Mouse (Mus musculus): ENCODE data around the gene Trpm4. TPM values are rescaled to one million over a fixed set of nuclear protein-coding genes. Genes with fewer than 3 reads are reported as not detected.

Trpm4 gene
- polyA plus RNA-seq, 1 experiment from 2014 or later, result 21.9 TPM

DNA sequence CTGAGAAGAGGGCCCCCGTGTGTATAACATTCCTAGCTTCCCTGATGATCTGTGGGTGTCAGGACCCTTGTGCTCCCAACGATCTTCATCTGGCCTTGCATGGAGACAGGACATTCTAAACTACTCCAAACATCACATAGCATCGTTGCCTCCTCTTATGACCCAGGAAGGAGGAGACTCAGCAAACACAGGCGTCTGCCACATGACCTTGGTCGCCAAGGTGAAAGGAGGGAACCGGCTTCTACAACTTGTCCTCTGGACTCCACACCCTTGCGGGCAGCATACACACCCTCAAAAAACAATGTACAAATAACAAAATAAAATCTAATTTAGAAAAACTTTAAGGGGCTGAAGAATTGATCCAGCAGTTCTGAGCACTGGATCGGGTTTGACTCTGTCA, 21.6 kb downstream of the Trpm4 start:
- no peak overlapping the region for H3K27ac ChIP-seq (ENCODE audit: low read length)
- 0 out of 2 replicates have a peak, but pooled peaks cover 3% of the 10 kb centered on the region for H3K36me3 ChIP-seq (ENCODE audit: insufficient read depth, low read length)
- no peak overlapping the region for H3K4me2 ChIP-seq (replicated peaks; ENCODE audit: low read depth, low read length)
- TF ChIP-seq CTCF (IDR thresholded peaks at IDR 0.05), result no peak
- no peak for TF ChIP-seq EP300 (IDR thresholded peaks at IDR 0.05)
- ATAC-seq, result no peak
- no peak for DNase-seq (ENCODE audit: low spot score)
- H3K4me3 ChIP-seq (ENCODE audit: low read depth, low read length), result no peak overlapping the region
- WGBS, result 37% methylated on average over 8 of the region's 8 CpGs
- H3K9ac ChIP-seq (replicated peaks; ENCODE audit: low read depth), result no peak overlapping the region
- no peaks in the 10 kb centered on the region for H3K9me3 ChIP-seq (ENCODE audit: low read length)
- H3K4me1 ChIP-seq (ENCODE audit: insufficient read depth, low read depth, low read length), result no peaks in the 10 kb centered on the region; the same call in 1 of the 2 replicates
- H3K27me3 ChIP-seq (replicated peaks; ENCODE audit: insufficient read depth, low read length), result no peaks in the 10 kb centered on the region

DNA sequence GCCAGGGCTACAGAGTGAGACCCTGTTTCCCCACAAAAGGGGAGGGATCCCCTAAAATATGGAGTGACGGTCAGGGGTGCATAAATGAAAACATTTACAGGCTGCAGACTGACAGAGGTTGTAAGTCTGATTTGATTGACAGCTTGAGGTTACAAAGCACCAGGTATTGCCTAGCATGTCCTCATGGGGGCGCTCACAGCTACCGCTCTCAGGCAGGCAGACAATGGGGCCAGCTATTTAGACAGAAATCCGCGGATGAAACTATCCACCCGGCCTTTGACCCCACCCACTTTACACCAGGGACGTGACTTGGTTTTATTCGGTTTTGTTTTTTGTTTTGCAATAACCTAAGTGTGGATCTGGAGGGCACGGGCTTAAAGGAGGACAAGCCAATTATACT, 24.1 kb downstream of the Trpm4 start:
- ATAC-seq, result peak; percentile 16; the same call in 1 of the 2 replicates

DNA sequence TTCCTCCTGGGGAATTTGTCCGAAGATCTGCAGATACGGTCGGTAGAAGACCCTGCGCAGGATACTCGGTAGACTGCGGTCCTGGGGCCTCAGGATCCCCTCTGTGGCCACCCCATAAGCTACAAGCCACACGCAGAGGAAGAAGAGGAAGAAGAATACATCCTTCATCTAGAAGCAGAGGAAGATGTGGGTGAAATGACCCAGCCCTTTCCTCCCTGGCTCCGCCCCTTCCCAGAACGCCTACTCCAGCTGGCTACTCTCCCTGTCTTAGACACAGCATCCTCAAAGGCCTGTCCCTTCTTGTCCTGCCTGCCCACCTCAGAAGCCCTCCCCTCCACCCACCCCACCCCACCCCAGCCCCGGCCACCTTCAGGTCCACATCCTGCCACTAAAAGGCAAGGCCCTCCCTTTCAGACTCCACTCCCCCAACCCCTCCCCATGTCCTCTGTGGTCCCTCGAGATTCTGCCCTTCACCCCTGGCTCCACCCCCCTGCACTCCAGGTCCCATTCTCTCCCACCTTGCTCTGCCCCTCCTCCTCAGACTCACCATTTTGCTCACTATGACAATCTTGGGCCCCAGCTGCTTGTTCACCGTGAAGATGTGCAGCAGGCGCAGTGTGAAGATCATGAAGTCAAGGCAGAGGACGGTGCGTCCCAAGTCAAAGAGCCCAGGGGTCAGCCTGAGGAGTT, 24.9 kb downstream of the Trpm4 start:
- TF ChIP-seq EP300 (IDR thresholded peaks at IDR 0.05) (no peak), CTCF (IDR thresholded peaks at IDR 0.05) (no peak)
- no peak overlapping the region for H3K9ac ChIP-seq (replicated peaks; ENCODE audit: low read depth)
- H3K4me1 ChIP-seq (ENCODE audit: insufficient read depth, low read depth, low read length), result no peaks in the 10 kb centered on the region; the same call in 1 of the 2 replicates
- no peak for DNase-seq (ENCODE audit: low spot score)
- no peaks in the 10 kb centered on the region for H3K27me3 ChIP-seq (replicated peaks; ENCODE audit: insufficient read depth, low read length)
- H3K36me3 ChIP-seq (ENCODE audit: insufficient read depth, low read length), result no peaks in the 10 kb centered on the region
- WGBS, result 59% methylated on average over 15 of the region's 15 CpGs
- H3K9me3 ChIP-seq (ENCODE audit: low read length), result no peaks in the 10 kb centered on the region
- no peak overlapping the region for H3K27ac ChIP-seq (ENCODE audit: low read length)
- H3K4me2 ChIP-seq (replicated peaks; ENCODE audit: low read depth, low read length), result no peak overlapping the region
- H3K4me3 ChIP-seq (ENCODE audit: low read depth, low read length), result no peak overlapping the region
- no peak for ATAC-seq

More for the DNA sequence above, 24.1 kb downstream of the Trpm4 start:
- H3K4me3 ChIP-seq (ENCODE audit: low read depth, low read length), result no peak overlapping the region
- H3K9ac ChIP-seq (replicated peaks; ENCODE audit: low read depth), result no peak overlapping the region
- no peak overlapping the region for H3K4me2 ChIP-seq (replicated peaks; ENCODE audit: low read depth, low read length)
- H3K36me3 ChIP-seq (ENCODE audit: insufficient read depth, low read length), result no peaks in the 10 kb centered on the region
- no peaks in the 10 kb centered on the region for H3K27me3 ChIP-seq (replicated peaks; ENCODE audit: insufficient read depth, low read length)
- peak; percentile 76 for DNase-seq (ENCODE audit: low spot score)
- WGBS, result 15% methylated on average over 9 of the region's 9 CpGs
- H3K27ac ChIP-seq (ENCODE audit: low read length), result no peak overlapping the region
- no peaks in the 10 kb centered on the region for H3K9me3 ChIP-seq (ENCODE audit: low read length)
- TF ChIP-seq EP300 (IDR thresholded peaks at IDR 0.05) (no peak), CTCF (IDR thresholded peaks at IDR 0.05) (peak; percentile 83)
- no peaks in the 10 kb centered on the region; the same call in 1 of the 2 replicates for H3K4me1 ChIP-seq (ENCODE audit: insufficient read depth, low read depth, low read length)

DNA sequence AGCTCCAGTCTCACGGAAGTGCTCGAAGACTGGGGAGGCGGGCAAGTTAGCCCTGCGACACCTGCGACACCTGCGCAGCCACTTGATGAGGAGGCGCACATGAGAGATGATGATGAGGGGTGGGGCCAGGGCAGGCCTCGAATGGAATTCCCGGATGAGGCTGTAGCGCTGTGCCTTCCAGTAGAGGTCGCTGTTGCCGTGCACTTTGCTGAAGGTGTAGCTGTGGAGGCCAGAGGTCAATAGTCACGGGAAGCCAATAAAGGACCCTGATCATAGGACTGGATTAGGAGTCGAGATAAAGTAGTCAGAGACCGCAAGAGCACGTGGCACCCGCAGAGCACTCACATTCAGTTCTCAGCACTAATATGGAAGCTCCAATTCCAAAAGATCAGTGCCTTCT, 28.3 kb downstream of the Trpm4 start:
- TF ChIP-seq EP300 (IDR thresholded peaks at IDR 0.05), result no peak
- TF ChIP-seq CTCF (IDR thresholded peaks at IDR 0.05), result peak; percentile 92
- no peaks in the 10 kb centered on the region for H3K9me3 ChIP-seq (ENCODE audit: low read length)
- DNase-seq (ENCODE audit: low spot score) (peak; percentile 85), ATAC-seq (peak; percentile 78)
- H3K36me3 ChIP-seq (ENCODE audit: insufficient read depth, low read length), result no peaks in the 10 kb centered on the region
- H3K4me2 ChIP-seq (replicated peaks; ENCODE audit: low read depth, low read length), result 0 out of 2 replicates have a peak overlapping the region, but pooled peaks have one; percentile 32
- H3K27me3 ChIP-seq (replicated peaks; ENCODE audit: insufficient read depth, low read length), result no peaks in the 10 kb centered on the region
- no peak overlapping the region for H3K9ac ChIP-seq (replicated peaks; ENCODE audit: low read depth)
- no peak overlapping the region for H3K27ac ChIP-seq (ENCODE audit: low read length)
- no peaks in the 10 kb centered on the region for H3K4me1 ChIP-seq (ENCODE audit: insufficient read depth, low read depth, low read length)
- 18% methylated on average over 17 of the region's 17 CpGs for WGBS
- H3K4me3 ChIP-seq (ENCODE audit: low read depth, low read length), result no peak overlapping the region

DNA sequence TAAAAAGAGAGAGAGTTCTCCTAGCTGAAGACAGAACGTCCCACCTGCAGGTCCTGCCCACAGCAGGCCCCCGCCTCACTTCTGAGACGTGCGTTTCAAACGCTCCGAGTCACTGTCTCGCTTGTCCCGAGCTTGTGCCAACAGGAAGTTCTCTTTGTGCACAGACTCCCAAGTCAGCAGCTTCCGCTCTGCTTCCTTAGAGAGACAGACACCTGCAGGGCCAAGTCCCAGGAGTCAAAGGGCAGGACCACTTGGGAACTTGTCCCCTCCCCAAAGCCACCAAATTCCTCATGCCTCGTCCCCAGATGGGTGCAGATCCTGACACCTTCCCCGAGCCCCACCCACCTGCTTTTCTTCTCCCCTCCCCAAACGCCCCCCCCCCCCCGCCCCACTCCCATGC, 28.7 kb downstream of the Trpm4 start:
- TF ChIP-seq EP300 (IDR thresholded peaks at IDR 0.05) (no peak), CTCF (IDR thresholded peaks at IDR 0.05) (no peak)
- Histone ChIP-seq H3K4me2 (replicated peaks; ENCODE audit: low read depth, low read length) (0 out of 2 replicates have a peak overlapping the region, but pooled peaks have one; percentile 32), H3K27me3 (replicated peaks; ENCODE audit: insufficient read depth, low read length) (no peaks in the 10 kb centered on the region), H3K9ac (replicated peaks; ENCODE audit: low read depth) (no peak overlapping the region), H3K4me1 (ENCODE audit: insufficient read depth, low read depth, low read length) (no peaks in the 10 kb centered on the region), H3K9me3 (ENCODE audit: low read length) (no peaks in the 10 kb centered on the region), H3K4me3 (ENCODE audit: low read depth, low read length) (no peak overlapping the region), H3K36me3 (ENCODE audit: insufficient read depth, low read length) (no peaks in the 10 kb centered on the region), H3K27ac (ENCODE audit: low read length) (no peak overlapping the region)
- peak; percentile 29 for DNase-seq (ENCODE audit: low spot score)
- ATAC-seq, result peak; percentile 8; the same call in 1 of the 2 replicates
- WGBS, result 22% methylated on average over 11 of the region's 13 CpGs

DNA sequence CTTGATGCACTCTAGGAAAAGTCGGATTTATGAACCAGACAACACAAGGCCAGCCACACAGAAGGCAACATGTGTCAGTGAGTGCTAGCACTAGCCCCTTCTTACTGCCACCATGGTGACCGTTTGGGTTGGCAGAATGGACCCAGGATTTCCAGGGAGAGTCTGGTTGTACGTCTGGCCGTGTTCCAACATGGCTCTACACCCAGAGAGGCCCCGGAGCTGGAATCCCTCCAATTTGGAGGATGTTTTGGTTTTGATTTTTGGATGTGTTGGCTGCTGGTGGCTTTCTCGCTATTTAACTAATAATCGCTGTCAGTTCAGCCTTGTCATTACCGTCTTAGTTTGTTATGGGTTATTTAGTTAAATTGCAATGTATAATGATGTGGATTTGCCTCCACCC, 31.0 kb downstream of the Trpm4 start:
- H3K36me3 ChIP-seq (ENCODE audit: insufficient read depth, low read length), result no peaks in the 10 kb centered on the region
- no peak overlapping the region for H3K4me3 ChIP-seq (ENCODE audit: low read depth, low read length)
- no peak for ATAC-seq
- no peak for TF ChIP-seq EP300 (IDR thresholded peaks at IDR 0.05)
- TF ChIP-seq CTCF (IDR thresholded peaks at IDR 0.05), result no peak
- H3K27me3 ChIP-seq (replicated peaks; ENCODE audit: insufficient read depth, low read length), result no peaks in the 10 kb centered on the region
- H3K9me3 ChIP-seq (ENCODE audit: low read length), result no peaks in the 10 kb centered on the region
- no peak overlapping the region for H3K27ac ChIP-seq (ENCODE audit: low read length)
- no peak overlapping the region for H3K4me2 ChIP-seq (replicated peaks; ENCODE audit: low read depth, low read length)
- no peak overlapping the region for H3K9ac ChIP-seq (replicated peaks; ENCODE audit: low read depth)
- H3K4me1 ChIP-seq (ENCODE audit: insufficient read depth, low read depth, low read length), result no peaks in the 10 kb centered on the region
- DNase-seq (ENCODE audit: low spot score), result no peak
- 52% methylated on average over 8 of the region's 8 CpGs for WGBS

Data from lung, postnatal 0 days (tissue).